Mouse (Mus musculus): ENCODE data around the gene Lmntd1.

Gene Lmntd1

DNA sequence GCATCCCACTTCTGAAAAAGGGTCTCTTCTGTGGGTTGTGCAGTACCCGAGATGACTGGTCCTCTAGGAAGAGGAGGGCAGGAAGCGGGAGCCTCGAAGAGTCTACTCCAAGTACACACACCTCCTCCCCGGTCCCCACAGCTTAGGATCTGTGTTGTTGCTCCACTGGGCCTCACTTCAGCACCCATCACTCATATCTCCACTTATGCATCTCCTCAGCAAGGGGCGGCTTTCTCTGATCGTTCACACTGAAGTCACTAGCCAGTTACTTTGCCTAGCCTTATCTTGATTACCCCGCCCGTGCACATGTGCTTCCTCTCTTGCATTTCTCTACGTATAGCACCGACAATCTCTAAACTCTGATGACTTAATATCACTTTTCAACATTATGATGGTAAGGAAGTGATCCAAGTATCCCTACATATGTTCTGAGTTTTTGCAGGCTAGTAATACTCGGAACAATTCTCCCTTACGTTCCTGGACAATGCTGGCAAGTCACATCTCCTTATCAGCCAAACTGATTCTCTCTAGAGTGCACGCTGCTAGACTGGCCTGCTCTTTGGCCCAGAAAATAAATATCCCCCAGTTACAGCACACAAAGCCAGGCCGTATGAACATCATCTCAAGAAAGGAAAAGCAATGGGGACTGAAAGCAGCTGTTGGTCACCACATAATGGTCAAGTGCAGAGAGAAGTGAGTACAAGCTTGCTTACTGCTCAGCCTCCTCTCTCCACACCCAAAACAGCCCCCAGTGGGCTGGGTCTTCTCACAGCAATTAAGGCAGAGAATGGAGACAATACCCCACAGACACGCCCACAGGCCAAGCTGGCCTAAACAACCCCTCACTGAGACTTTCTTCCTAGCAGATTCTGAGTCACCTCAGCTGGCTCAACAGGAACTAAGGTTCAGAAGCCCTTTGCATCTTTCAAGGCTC lies 56.8 kb downstream of the Lmntd1 start:
- DNase-seq, result no peak

DNA sequence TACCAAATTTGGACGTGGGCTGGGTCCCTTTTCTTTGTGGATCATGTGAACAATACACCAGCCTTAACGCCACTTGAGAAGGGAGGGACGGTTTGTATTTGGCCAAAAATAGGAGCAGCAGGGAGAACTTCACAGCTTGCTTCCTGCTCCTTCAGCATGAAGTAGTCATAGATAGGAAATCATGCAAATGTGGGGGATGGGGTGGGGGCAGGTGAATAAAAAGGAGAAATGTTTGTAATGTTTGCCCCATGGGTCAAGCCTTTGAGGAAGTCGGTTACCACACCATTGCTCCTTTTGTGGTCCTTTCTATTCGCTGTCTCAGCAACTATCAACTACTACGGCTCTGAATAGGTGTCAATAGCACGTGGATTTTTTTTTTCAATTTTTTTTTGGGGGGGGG lies 60.9 kb downstream of the Lmntd1 start:
- no peak for DNase-seq

DNA sequence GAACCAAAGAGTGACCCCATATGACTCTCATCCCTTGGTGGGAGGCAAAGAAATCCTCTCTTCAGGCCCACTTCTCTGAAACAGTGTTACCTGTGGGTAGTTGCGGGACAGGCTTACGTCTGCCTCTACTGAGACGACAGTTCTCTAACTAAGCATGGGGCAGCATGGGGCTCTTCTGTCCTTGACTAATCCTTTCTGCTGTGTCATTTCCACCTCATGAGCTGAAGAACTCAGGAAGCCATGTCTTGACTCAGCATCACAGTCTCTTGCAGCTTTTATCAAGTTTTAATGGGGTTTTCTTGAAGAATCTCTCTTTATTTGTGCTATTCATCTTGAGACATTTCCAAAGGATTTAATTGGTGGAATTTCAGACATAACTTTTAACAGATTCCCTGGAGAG lies 61.3 kb downstream of the Lmntd1 start:
- DNase-seq, result no peak

DNA sequence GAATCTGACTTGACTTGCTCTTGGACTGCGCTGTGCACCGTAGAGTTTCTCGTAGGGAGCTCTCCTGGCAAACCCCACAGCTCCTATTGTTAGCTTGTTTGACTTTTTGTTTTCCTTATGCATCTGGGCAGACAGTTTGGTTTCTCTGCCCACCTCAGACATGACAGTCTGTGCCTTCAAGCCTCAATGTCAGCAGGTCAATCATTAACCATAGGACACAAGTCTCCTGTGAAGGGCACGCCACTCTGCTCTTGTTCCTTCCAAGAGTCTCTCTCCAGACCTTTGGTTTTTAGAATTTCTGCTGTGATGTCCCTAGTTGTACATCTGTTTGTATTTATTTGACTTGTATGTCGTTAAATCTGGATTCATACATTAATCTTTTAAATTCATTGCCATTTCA lies 63.1 kb downstream of the Lmntd1 start:
- no peak for DNase-seq

DNA sequence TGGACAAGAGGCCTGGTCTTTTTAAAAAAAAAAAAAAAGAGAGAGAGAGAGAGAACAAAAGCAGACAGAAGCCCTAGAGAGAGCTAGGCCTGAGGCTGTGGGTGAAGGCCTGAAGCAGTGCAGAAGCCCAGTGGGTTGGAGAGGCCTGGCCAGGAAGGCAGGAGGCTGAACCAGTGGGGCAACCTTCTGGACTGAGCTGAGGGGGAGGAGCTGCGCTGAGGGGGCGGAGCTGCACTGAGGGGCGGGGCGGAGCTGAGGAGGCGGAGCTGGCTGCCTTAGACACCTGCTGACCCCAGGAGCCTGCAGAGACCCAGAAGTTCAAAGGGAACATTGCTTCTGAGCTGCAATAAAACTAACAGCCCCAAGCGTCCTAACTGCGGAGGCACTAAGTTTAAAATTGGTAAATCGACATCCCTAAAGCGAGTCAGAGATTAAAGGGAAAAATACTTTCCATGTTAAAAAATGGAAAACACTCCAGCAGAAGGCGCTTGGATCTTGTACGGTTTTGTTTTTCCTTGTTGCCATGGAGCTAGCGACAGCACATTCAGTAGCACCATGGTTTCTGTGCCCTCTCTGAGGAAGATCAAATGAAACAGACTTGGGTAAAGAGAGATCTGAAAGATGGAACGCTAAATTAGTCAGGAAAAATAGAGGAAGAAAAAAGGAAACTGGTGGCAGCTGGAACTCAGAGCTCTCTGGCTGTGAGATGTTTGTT lies 68.0 kb downstream of the Lmntd1 start:
- peak; percentile 23 to 36 for DNase-seq

DNA sequence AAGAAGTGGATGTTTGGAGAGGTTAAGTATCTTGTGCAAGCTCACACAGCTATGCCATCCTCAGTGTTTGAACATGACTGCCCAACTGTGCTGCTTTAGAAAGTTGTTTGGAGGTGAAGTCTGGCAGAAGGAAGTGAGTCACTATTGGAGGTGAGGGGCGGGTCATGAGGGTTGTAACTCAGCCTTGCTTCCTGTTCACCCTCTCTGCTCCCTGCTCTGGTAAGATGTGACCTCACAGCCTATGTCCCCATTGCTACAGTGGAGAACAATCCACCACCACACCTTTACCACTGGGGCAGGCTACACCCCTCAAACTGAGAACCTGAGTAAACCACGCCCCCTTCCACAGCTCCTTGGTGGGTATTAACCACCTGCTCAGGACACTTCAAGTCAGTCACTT lies 69.3 kb downstream of the Lmntd1 start:
- no peak for DNase-seq

DNA sequence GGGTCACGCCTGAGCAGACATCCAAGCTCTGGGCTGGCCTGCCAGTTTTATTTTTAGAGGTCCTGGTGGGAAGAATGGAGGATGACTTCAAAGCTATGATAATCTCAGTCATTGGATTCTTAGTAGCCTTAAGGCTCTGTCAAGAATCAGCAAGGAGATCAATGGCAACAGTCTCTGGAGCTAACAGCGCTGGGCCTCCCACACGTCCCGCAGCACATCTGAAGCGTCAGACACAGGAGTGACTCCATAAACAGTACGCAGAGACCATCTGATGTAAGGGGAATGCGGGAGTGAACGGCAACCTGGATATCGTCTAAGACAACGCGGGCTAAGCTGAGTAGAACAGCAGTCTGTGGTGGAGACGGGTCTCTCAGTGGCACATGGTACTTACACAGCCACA lies 69.8 kb downstream of the Lmntd1 start:
- no peak for DNase-seq

DNA sequence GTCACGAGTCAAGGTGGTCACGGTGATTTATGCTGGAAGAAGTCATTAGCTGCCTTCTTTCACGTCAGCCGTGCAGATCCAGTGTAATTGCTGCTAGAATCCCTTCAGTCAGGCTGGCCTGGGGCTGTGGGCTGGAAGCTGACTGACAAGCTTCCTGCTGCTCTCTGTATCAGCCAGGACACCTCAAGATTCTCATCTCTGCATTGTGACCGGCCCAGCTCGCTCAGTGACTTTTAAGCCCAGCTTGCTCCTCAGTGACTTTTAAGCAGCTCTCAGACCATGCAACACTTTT lies 74.6 kb downstream of the Lmntd1 start:
- DNase-seq, result peak; percentile 27 to 32

DNA sequence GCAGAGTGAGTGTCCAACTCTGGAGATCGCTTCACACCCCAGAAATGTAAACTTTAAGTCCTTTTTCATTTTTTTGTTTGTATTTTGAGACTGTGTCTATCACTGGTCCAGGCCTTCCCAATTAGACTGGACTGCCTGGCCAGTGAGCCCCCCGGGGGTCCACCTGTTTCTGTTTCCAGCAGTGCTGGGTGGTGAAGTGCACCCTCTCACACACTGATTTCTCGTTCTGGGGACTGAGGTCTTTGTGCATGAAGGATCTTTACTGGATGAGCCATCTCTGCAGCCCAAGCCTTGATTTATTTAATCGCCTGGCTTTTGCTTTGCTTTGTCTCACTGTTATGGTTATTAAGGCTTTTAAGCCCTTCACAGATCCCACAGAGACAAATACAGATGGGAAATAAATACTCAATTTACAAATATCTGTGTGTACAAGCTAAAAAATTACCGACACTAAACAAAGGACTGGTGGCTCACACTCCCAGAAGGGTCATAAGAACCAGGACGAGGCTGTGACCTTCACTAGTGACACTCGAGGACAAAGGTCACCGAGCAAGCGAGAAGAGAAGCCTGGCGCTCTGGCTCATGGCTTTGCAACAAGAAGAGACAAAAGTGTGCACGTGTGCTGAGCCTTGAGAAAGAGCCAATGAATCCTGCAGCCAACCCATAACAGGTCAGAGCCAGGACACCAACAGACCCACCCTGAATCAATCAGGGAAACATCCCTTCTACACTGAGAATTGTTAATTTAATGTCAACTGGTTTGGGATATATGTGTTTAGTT lies 75.1 kb downstream of the Lmntd1 start:
- peak in 1 of 2 experiments; percentile 24 for DNase-seq

DNA sequence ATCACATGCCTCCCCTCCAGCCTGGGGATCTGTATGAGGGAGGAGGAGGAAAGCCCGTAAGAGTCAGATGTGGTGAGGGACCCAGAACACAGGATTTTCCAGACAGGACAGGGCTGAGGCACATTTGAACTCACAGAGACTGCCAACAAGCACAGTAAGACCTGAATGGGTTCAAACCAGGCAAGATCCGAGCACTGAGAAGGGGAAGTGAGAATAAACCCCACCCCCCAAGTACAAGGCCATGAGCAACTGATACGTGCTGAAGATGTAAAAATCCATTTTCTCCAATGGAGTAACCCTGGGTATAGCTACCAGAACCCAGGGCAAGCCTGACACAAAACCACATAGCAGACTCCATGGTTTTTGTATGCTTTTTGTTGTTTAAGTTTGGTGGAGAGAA lies 83.7 kb downstream of the Lmntd1 start:
- DNase-seq, result no peak

DNA sequence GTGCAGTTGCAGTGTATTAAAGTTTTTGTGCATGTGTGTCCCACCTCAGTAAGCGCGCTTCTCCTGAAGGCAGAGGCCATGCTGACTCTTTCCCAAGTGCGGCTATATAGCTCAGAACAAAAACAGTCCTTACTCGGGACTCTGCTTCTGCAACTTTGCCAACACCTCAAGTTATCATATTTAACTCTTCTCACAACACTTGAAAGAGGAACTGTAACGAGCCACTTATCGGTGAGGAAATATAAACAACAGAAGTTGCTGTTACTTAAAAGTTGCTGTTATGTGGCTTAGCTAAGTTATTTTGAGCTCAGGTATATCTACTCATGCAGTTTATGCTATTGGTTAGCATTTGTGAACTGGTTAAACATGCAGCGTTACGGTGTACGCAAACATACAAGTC lies 90.8 kb downstream of the Lmntd1 start:
- DNase-seq, result no peak

DNA sequence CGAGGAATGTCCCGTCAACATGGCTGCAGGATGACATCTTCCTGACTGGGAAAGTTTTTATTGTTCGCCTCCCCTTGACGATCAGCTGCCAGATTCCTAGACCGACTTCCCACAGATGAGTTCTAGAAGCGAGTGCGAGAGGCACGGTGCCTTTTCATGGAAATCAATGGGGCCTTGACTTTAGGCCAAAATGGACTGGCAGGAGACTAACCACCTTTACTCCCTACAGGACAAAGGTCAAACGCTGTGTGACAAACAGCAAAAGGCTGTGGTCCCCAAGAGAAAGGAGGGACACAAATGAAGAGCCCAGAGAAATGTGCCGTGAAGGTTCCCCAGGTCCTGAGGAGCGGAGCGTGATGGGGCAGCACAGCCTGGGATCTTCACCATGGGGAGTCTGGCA lies 91.5 kb downstream of the Lmntd1 start:
- peak in 1 of 2 experiments; percentile 26 for DNase-seq

DNA sequence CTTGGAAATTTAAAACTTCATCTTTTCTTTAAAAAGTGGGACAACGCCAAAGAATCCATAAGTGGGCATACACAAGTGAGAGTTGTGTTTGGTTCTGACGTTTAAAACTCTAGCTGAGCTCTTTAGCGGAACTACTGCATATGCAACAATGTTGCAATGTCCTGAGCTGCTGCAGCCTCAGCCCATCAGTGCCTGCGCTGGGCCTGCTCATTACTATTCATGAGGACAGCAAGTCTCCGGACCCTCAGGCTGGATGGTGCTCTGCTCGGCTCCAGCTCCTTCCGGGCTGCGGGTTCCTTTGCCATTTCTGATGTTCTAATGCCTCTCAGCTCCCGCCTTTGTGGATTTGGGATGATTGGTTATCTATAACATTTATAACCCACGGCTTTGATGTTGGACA lies 97.1 kb downstream of the Lmntd1 start:
- DNase-seq, result no peak

DNA sequence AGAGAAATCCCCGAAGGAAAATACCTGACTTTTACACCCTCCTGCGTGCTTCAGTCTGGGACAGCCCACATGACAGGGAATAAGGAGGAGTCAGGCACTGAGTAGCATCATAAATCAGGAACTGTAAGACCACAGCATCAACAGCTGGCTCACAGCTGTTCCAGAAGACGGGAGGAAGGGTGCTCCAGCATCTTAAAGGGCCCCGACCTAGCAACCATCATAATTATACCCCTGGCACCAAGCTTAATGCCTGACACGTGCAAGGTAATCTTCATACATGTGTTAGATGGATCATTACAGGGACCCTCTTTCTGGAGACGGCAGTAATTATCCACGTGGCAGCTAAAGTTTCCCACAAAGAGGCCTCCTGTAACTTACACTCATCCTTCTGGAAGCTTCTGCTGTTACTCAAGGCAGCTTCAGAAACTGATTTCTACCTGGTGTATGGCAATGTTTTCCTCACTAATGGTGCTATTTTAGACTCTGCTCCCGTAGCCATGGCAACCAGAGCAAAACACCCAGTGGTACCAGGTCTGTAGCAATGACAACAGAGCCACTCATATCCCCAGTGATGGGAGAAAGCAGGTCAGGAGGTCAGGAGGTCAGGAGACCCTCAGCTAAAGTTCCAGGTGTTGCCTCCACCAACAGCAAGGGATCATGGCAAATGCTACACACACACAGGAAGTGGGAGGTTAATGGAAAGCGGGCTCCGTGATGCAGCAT lies 98.1 kb downstream of the Lmntd1 start:
- peak in 1 of 2 experiments; percentile 24 for DNase-seq

DNA sequence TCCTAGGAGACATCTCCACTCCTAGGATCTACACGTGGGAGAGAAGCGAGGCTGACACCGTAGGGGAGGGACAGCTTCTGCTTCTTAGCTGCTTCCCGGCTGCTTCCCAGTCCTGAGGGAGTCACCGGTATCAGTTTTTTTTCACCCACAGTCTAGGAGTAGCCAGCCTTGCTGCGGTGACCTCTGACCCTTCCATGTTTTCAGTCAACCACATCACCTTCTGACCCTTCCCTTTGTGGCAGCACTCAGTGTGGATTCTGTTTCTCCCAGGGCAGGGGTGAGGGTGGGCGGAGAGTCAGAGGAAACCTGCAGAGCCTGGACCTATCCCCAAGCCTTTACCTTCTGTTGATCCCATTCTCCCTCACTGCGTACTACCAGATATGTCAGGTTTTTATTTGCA lies 102.9 kb downstream of the Lmntd1 start:
- DNase-seq, result no peak

DNA sequence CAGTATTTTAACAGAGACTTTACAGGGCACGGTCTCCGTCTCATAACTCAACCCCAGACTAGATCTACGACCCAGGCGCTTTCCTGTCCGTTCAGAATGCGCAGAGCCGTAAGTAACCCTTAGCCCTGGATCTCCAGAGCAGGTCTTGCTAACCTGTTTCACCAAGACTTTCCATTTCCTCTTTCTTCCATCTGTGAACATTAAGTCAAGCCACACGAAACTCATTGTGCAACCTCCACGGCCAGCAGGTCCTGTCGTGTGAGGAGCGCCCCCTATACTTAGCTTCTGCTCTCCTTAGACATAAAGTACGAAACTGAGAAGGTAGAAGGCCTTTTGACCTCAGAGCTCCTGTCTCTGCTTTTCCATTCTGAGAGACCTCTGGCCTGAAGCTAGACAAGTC lies 105.3 kb downstream of the Lmntd1 start:
- no peak for DNase-seq

DNA sequence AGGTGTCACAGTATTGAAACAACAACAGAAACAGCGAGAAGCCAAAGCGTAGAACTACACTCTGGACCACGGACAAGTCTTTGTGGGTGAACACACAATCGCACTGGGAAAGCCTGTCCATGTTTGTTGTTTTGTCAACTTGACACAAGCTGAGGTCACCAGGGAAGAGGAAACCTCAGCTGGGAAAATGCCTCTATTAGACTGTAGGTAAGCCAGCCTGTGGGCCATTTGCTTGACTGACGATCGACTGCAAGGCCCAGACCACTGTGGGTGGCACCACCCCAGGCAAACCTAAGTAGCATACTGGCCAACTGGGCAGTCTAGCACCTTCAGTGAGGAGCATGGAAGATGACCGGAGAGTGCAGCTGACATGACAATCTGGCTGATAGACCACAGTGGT lies 112.4 kb downstream of the Lmntd1 start:
- DNase-seq, result no peak

DNA sequence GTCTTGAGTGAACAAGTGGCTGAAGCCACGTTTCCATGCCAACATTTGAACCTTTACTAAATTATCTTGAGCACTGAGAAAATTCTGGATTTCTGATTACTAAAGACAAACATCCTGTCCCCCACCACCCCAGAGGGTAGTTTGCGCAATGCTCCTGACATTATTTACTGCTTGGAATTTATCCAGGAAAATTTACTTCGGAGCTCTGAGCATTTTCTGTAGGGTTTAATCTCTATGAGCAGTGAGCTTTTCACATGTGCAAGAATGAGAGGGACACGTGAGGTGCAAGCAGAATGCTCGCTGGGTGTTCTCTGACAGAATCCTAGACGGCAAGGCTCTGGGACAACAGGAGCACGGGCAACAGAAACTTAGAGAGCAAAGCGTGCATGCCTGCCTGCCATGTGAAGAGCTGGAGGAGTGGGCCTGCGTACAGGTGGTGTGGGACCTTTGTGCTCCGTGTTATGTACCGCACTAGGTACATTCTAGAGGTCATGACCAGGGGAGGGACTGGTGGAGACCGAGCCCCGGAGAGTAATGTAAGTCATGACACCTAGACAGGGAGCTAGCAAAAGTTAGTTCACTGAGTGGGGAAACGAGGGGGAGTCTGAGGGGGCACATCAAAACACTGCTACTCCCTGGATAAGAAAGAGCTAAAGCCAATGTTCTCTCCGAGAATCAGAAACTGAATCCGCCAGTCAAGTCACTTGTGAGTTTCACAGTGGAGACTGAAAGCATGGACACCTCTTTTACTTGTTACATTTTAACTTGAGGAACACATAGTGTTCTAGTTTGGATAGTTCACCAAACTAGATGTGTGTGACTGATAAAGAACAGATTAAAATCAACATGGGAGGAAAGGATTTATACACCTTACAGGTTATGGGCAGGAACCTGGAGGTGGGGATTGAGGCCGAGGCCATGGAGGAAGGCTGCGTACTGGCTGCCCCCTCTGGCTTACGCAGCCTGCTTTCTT lies 114.3 kb downstream of the Lmntd1 start:
- no peak for DNase-seq

DNA sequence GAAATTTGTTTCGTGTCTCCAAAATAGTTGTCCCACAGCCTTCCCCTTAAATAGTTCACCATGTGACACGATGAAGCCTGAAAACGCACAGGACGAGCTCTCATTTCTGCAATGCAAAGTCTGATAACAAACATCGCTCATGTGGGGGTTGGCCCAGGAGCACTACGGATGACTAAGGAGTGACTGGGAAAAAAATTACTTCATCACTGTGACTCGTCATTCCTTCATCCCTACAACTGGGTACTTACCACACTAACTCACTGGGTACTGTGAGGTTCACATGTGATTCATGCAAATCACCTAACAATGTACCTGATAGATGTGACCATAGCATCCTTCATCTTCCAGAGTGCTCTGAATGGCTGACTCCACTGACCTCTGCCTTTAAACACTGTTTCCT lies 118.4 kb downstream of the Lmntd1 start:
- DNase-seq, result no peak

DNA sequence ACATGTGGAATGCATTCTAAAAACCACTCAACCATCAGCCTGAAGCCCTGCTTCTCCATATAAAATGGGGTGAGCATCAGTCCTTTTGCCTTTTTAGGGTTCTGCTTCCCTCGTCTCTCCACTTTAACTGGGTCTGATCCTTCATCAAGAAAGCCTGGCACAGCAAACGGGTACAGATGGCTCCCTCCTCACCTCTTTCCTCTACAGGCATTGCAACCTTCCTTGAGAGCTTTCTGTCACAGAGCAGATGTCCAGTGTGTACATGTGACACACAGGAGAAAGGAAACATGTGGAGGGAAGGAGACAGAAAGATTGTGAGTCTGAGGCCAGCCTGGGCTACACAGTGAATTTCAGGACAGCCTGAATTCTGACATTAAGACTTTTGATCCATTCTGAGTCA lies 125.9 kb downstream of the Lmntd1 start:
- peak; percentile 39 to 55 for DNase-seq

DNA sequence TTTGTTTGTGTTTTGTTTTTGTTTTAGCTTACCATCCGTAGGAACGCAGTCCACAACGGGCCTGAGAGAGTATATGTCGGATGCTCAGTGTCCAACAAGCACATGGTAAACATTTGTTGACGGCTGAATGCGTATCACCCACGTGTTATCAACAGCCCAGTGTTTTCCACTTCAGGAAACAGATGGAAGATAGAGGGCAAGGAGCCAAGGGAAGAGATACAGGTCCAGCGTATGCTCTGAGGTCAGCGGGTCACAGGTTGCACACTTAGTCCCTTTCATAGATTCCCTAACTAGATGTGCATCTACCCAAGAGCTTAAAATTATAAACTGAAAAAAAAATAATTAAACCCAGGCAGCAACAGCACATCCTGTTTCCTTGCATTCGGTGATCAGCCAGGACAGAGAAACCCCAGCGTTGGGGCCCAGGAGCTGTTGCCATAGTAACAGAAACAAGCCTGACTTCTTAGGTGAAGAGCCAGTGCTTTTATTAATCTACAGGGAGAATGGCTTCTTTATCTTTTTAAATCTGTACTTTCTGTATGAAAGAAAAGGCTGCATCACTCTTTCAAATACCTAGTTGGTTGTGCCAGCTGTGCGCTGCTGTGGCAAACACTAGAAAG lies 128.0 kb downstream of the Lmntd1 start:
- peak; percentile 39 to 56 for DNase-seq
